ENCODE assay signal across 24 mouse cellular contexts in genomic region chr1:37393174-37393573, GRCm38 (mm10). TPM values are rescaled to one million over a fixed set of nuclear protein-coding genes. Genes with fewer than 3 reads are reported as not detected.
DNase-seq lines count a peak whose midpoint lies in the region; ATAC-seq lines count a peak whose summit lies in the region.
"Had no signal": no experiment of that assay in that cellular context is flagged by ENCODE, and none has a peak within 500 bp of the region (broad histone marks: within the 10 kb centered on the region; RNA-seq: fewer than 3 reads in every experiment).

No protein-coding gene starts in this region.

- no peaks in the 10 kb centered on the region for H3K27me3 ChIP-seq in intestine, embryonic 15.5 days (replicated peaks)
- H3K27me3 ChIP-seq: forebrain, embryonic 12.5 days; hindbrain, embryonic 15.5 days; limb, embryonic 15.5 days; neural tube, embryonic 12.5 days had no signal

- H3K4me3 ChIP-seq in intestine, embryonic 15.5 days (replicated peaks) = no peak overlapping the region
- H3K4me3 ChIP-seq: embryonic facial prominence, embryonic 10.5 days; forebrain, embryonic 12.5 days; hindbrain, embryonic 15.5 days; limb, embryonic 15.5 days; neural tube, embryonic 12.5 days had no signal

- intact Hi-C loops in left cerebral cortex, postnatal 14 days (cut with DNase I) = no loop called here

- peaks cover 5% of the 10 kb centered on the region for H3K36me3 ChIP-seq in intestine, embryonic 15.5 days

- no peak overlapping the region for H3K4me2 ChIP-seq in intestine, embryonic 15.5 days (replicated peaks)
- H3K4me2 ChIP-seq: forebrain, embryonic 12.5 days; heart, embryonic 11.5 days; hindbrain, embryonic 15.5 days; limb, embryonic 15.5 days; neural tube, embryonic 12.5 days had no signal

- H3K9me3 ChIP-seq in intestine, embryonic 15.5 days = no peaks in the 10 kb centered on the region
- H3K9me3 ChIP-seq: embryonic facial prominence, embryonic 10.5 days; forebrain, embryonic 12.5 days; hindbrain, embryonic 15.5 days; limb, embryonic 15.5 days; neural tube, embryonic 12.5 days had no signal

- WGBS in intestine, embryonic 15.5 days = 75% methylated on average over 5 of the region's 5 CpGs

- ATAC-seq in erythroblast, adult 5-6 weeks (replicated peaks; ENCODE audit: low FRiP score, poor library complexity, severe bottlenecking) = no peak
- no peak for ATAC-seq in intestine, embryonic 15.5 days
- ATAC-seq: CD4-positive, CD25-positive, alpha-beta regulatory T cell, adult 4 months had no signal

- H3K4me1 ChIP-seq in intestine, embryonic 15.5 days (replicated peaks) = peaks cover 3% of the 10 kb centered on the region; the same call in 1 of the 2 replicates
- H3K4me1 ChIP-seq: forebrain, embryonic 12.5 days; hindbrain, embryonic 15.5 days; limb, embryonic 15.5 days had no signal

- peak; percentile 62 to 83 for DNase-seq in left cerebral cortex, postnatal 14 days (ENCODE audit: low spot score in 2 of 2)
- DNase-seq in left cerebral cortex, adult 11 months (ENCODE audit: low spot score) = no peak
- peak; percentile 32 to 54 for DNase-seq in frontal cortex, postnatal 36 days (ENCODE audit: low spot score in 2 of 2)
- DNase-seq in layer of hippocampus, adult 9-11 months = peak; percentile 75
- peak; percentile 41 to 49 for DNase-seq in right cerebral cortex, postnatal 36 days (ENCODE audit: low spot score in 2 of 2)
- no peak for DNase-seq in thymus, postnatal 14 days
- DNase-seq: adrenal gland, adult 2 months; cerebellum, adult 9-11 months; gastrocnemius, postnatal 10 days; kidney, adult 8-10 months; kidney, postnatal 14 days; lung, postnatal 4 days; midbrain, embryonic 14.5 days; spleen, adult 18-20 months had no signal

- H3K9ac ChIP-seq in intestine, embryonic 15.5 days = no peak overlapping the region
- H3K9ac ChIP-seq: forebrain, embryonic 12.5 days; hindbrain, embryonic 15.5 days; limb, embryonic 15.5 days; liver, embryonic 14.5 days; neural tube, embryonic 12.5 days had no signal

- no peak overlapping the region for H3K27ac ChIP-seq in intestine, embryonic 15.5 days
- H3K27ac ChIP-seq: embryonic facial prominence, embryonic 10.5 days; forebrain, embryonic 12.5 days; hindbrain, embryonic 15.5 days; limb, embryonic 15.5 days; liver, embryonic 14.5 days; neural tube, embryonic 12.5 days had no signal

RNA-seq across cellular contexts. Expression of gene Coa5, which starts 36.7 kb away (rescaled TPM):
- total RNA-seq in left cerebral cortex, postnatal 14 days (2021) = 10 to 100 TPM; 44.9 to 45.1 TPM
- total RNA-seq in erythroblast, adult 5-6 weeks (2015; ENCODE audit: low replicate concordance) = 19.8 and 25.1 TPM in 2 replicates
- 12.4 and 14.8 TPM in 2 replicates for total RNA-seq in erythroblast, adult 5-6 weeks (2017; ENCODE audit: low replicate concordance)
- polyA plus RNA-seq in intestine, embryonic 15.5 days (2015; fragmentation: Nextera tagmentation; extraction: Ambion mirVana) = 54.5 and 56.8 TPM in 2 replicates

RNA-seq across cellular contexts. Expression of gene Unc50, which starts 36.8 kb away (rescaled TPM):
- 10 to 100 TPM; 60.1 to 61.2 TPM for total RNA-seq in left cerebral cortex, postnatal 14 days (2021)
- total RNA-seq in erythroblast, adult 5-6 weeks (2015; ENCODE audit: low replicate concordance) = 29.9 and 44.0 TPM in 2 replicates
- total RNA-seq in erythroblast, adult 5-6 weeks (2017; ENCODE audit: low replicate concordance) = 23.2 and 44.2 TPM in 2 replicates
- 129 and 134 TPM in 2 replicates for polyA plus RNA-seq in intestine, embryonic 15.5 days (2015; fragmentation: Nextera tagmentation; extraction: Ambion mirVana)

Comparison
In these comparisons a context has a peak if more than half of its experiments do, and no peak if none do; other contexts are left out.
1. DNase-seq: peak in left cerebral cortex, postnatal 14 days (2 of 2), frontal cortex, postnatal 36 days (2 of 2), layer of hippocampus, adult 9-11 months (single experiment) and right cerebral cortex, postnatal 36 days (2 of 2); none in left cerebral cortex, adult 11 months (single experiment) and thymus, postnatal 14 days (single experiment).